Mouse (Mus musculus) erythroblast, embryonic 14.5 days (primary cell): Measurements from ENCODE around the gene Svep1.

ENCODE experiments used
- GATA1 ChIP-seq: IDR thresholded peaks from 2 replicates; pipeline ENCODE4 v1.6.1; 2012; ENCODE audit warnings: low read length, inconsistent platforms, mixed read lengths
- TAL1 ChIP-seq: IDR thresholded peaks from 3 replicates; pipeline ENCODE4 v1.6.1; 2012; ENCODE audit warnings: low read length, inconsistent platforms, mixed read lengths

DNA sequence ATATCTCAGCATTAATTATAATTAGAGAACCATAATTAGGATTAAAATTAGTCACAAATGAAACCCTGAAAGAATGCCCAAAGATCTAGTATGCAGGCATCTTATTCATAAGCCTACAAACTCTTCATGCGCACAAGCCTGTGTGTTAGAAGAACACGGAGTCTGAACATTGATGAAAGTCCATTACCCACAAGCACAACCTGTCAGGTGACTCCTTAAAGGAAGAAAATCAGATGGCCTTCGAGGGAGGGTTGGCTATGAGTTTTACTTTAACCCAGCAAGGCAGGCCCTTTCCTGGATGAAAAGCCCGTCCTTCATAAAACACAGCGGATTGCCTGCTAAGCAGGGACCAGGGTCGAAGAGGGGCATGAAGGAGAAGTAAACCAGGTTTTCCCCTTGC is 161.8 kb downstream of the Svep1 start:
- TF ChIP-seq GATA1 (no peak), TAL1 (no peak)
